Mouse (Mus musculus) neural tube, embryonic 13.5 days (tissue): ENCODE results near the gene Runx1. TPM values are rescaled to one million over a fixed set of nuclear protein-coding genes. Genes with fewer than 3 reads are reported as not detected.

ENCODE experiments used
- ATAC-seq: fragments of 200-750 bp; cut with Nextera tagmentation; 2 replicates; pipeline ENCODE4 v1.8.0; 2017; ENCODE audit warnings: low read depth, mild to moderate bottlenecking, moderate TSS enrichment, moderate library complexity
- H3K27ac ChIP-seq: fragments of 300-500 bp; sonication (generic); replicated peaks from 2 replicates; pipeline ENCODE4 v1.5.1; 2015; ENCODE audit warnings: moderate library complexity, mild to moderate bottlenecking, inconsistent platforms
- H3K27me3 ChIP-seq: fragments of 300-500 bp; sonication (generic); 2 replicates; pipeline ENCODE4 v1.6.1; 2015; ENCODE audit warnings: mild to moderate bottlenecking, inconsistent platforms
- H3K36me3 ChIP-seq: fragments of 300-500 bp; sonication (generic); 2 replicates; pipeline ENCODE4 v1.6.1; 2015; ENCODE audit warnings: mild to moderate bottlenecking, inconsistent platforms
- H3K4me1 ChIP-seq: fragments of 300-500 bp; sonication (generic); replicated peaks from 2 replicates; pipeline ENCODE4 v1.6.1; 2015; ENCODE audit warnings: inconsistent platforms
- H3K4me2 ChIP-seq: fragments of 300-500 bp; sonication (generic); 2 replicates; pipeline ENCODE4 v1.6.1; 2015; ENCODE audit warnings: inconsistent platforms, mild to moderate bottlenecking, moderate library complexity
- H3K4me3 ChIP-seq: fragments of 300-500 bp; sonication (generic); 2 replicates; pipeline ENCODE4 v1.5.1; 2015; ENCODE audit warnings: mild to moderate bottlenecking, inconsistent platforms
- H3K9ac ChIP-seq: fragments of 300-500 bp; sonication (generic); 2 replicates; pipeline ENCODE4 v1.6.1; 2015; ENCODE audit warnings: moderate library complexity, mild to moderate bottlenecking, inconsistent platforms
- H3K9me3 ChIP-seq: fragments of 300-500 bp; sonication (generic); 2 replicates; pipeline ENCODE4 v1.6.1; 2016; ENCODE audit warnings: inconsistent platforms
- WGBS: fragments of 180-500 bp; shearing (Covaris S2); methylation state at CpG from one replicate; pipeline ENCODE4 v1.1.7; 2015; 5-methylcytosine and 5-hydroxymethylcytosine counted together
- polyA plus RNA-seq: library from polyadenylated mRNA; unstranded; fragments of >200 nt; fragmentation: Nextera tagmentation; extraction: Ambion mirVana; gene quantifications from 2 replicates; pipeline ENCODE4 v1.2.1, GENCODE M21; 2015

The Runx1 gene
- polyA plus RNA-seq, 1 experiment from 2014 or later: 10.3 TPM

- WGBS: 49% methylated on average over 5 of the region's 5 CpGs
- no peaks in the 10 kb centered on the region for H3K36me3 ChIP-seq
- H3K4me3 ChIP-seq: no peak overlapping the region
- no peak overlapping the region for H3K4me2 ChIP-seq
- H3K27ac ChIP-seq: no peak overlapping the region
- ATAC-seq: no peak
- H3K9me3 ChIP-seq: no peaks in the 10 kb centered on the region
- no peaks in the 10 kb centered on the region for H3K4me1 ChIP-seq
- no peak overlapping the region for H3K9ac ChIP-seq
- no peaks in the 10 kb centered on the region for H3K27me3 ChIP-seq
These were observed 171.5 kb downstream of the Runx1 start for GRCm38 (mm10) chr16:92654294-92654950.

GRCm38 (mm10) chr16:92653816-92654215 is 172.1 kb downstream of the Runx1 start:
- Histone ChIP-seq H3K9ac (no peak overlapping the region), H3K27me3 (no peaks in the 10 kb centered on the region), H3K27ac (no peak overlapping the region), H3K9me3 (no peaks in the 10 kb centered on the region), H3K4me1 (no peaks in the 10 kb centered on the region), H3K36me3 (no peaks in the 10 kb centered on the region), H3K4me3 (no peak overlapping the region), H3K4me2 (no peak overlapping the region)
- WGBS: 59% methylated on average over 5 of the region's 5 CpGs
- no peak for ATAC-seq

- 96% methylated on average over 3 of the region's 3 CpGs for WGBS
- no peak for ATAC-seq
- Histone ChIP-seq H3K27me3 (no peaks in the 10 kb centered on the region), H3K27ac (no peak overlapping the region), H3K9me3 (no peaks in the 10 kb centered on the region), H3K4me3 (no peak overlapping the region), H3K36me3 (no peaks in the 10 kb centered on the region), H3K4me2 (no peak overlapping the region), H3K4me1 (no peaks in the 10 kb centered on the region), H3K9ac (no peak overlapping the region)
These were observed 174.7 kb downstream of the Runx1 start for GRCm38 (mm10) chr16:92651256-92651655.

- no peak for ATAC-seq
- Histone ChIP-seq H3K4me3 (no peak overlapping the region), H3K27me3 (no peaks in the 10 kb centered on the region), H3K36me3 (no peaks in the 10 kb centered on the region), H3K27ac (no peak overlapping the region), H3K4me1 (no peaks in the 10 kb centered on the region), H3K9ac (no peak overlapping the region), H3K4me2 (no peak overlapping the region), H3K9me3 (no peaks in the 10 kb centered on the region)
- 71% methylated on average over 13 of the region's 13 CpGs for WGBS
These were observed 179.8 kb downstream of the Runx1 start for GRCm38 (mm10) chr16:92646153-92646552.

GRCm38 (mm10) chr16:92645423-92646115 is 180.4 kb downstream of the Runx1 start:
- Histone ChIP-seq H3K27me3 (no peaks in the 10 kb centered on the region), H3K4me2 (no peak overlapping the region), H3K9ac (no peak overlapping the region), H3K4me1 (no peaks in the 10 kb centered on the region), H3K36me3 (no peaks in the 10 kb centered on the region), H3K9me3 (no peaks in the 10 kb centered on the region), H3K27ac (no peak overlapping the region), H3K4me3 (no peak overlapping the region)
- no peak for ATAC-seq
- WGBS: 70% methylated on average over 22 of the region's 22 CpGs

GRCm38 (mm10) chr16:92644718-92645422 is 181.1 kb downstream of the Runx1 start:
- Histone ChIP-seq H3K9me3 (no peaks in the 10 kb centered on the region), H3K4me2 (no peak overlapping the region), H3K36me3 (no peaks in the 10 kb centered on the region), H3K4me1 (no peaks in the 10 kb centered on the region), H3K27ac (no peak overlapping the region), H3K4me3 (no peak overlapping the region), H3K9ac (no peak overlapping the region), H3K27me3 (no peaks in the 10 kb centered on the region)
- WGBS: 70% methylated on average over 15 of the region's 15 CpGs
- no peak for ATAC-seq

GRCm38 (mm10) chr16:92644315-92644714 is 181.6 kb downstream of the Runx1 start:
- Histone ChIP-seq H3K9me3 (no peaks in the 10 kb centered on the region), H3K36me3 (no peaks in the 10 kb centered on the region), H3K4me3 (no peak overlapping the region), H3K27ac (no peak overlapping the region), H3K4me1 (no peaks in the 10 kb centered on the region), H3K27me3 (no peaks in the 10 kb centered on the region), H3K9ac (no peak overlapping the region), H3K4me2 (no peak overlapping the region)
- WGBS: 77% methylated on average over 10 of the region's 10 CpGs
- no peak for ATAC-seq

GRCm38 (mm10) chr16:92642283-92642682 is 183.7 kb downstream of the Runx1 start:
- Histone ChIP-seq H3K36me3 (no peaks in the 10 kb centered on the region), H3K27me3 (no peaks in the 10 kb centered on the region), H3K4me2 (no peak overlapping the region), H3K9ac (no peak overlapping the region), H3K4me1 (no peaks in the 10 kb centered on the region), H3K9me3 (no peaks in the 10 kb centered on the region), H3K27ac (no peak overlapping the region), H3K4me3 (no peak overlapping the region)
- 87% methylated on average over 8 of the region's 8 CpGs for WGBS
- no peak for ATAC-seq

GRCm38 (mm10) chr16:92641053-92641452 is 184.9 kb downstream of the Runx1 start:
- Histone ChIP-seq H3K4me2 (no peak overlapping the region), H3K9me3 (no peaks in the 10 kb centered on the region), H3K36me3 (no peaks in the 10 kb centered on the region), H3K9ac (no peak overlapping the region), H3K4me1 (no peaks in the 10 kb centered on the region), H3K27ac (no peak overlapping the region), H3K4me3 (no peak overlapping the region), H3K27me3 (no peaks in the 10 kb centered on the region)
- WGBS: 81% methylated on average over 6 of the region's 6 CpGs
- no peak for ATAC-seq

GRCm38 (mm10) chr16:92639093-92639492 is 186.9 kb downstream of the Runx1 start:
- 76% methylated on average over 8 of the region's 8 CpGs for WGBS
- Histone ChIP-seq H3K27ac (no peak overlapping the region), H3K27me3 (no peaks in the 10 kb centered on the region), H3K9me3 (no peaks in the 10 kb centered on the region), H3K4me2 (no peak overlapping the region), H3K4me3 (no peak overlapping the region), H3K4me1 (no peaks in the 10 kb centered on the region), H3K36me3 (no peaks in the 10 kb centered on the region), H3K9ac (no peak overlapping the region)
- no peak for ATAC-seq

GRCm38 (mm10) chr16:92637033-92637432 is 188.9 kb downstream of the Runx1 start:
- Histone ChIP-seq H3K36me3 (no peaks in the 10 kb centered on the region), H3K4me3 (no peak overlapping the region), H3K4me1 (no peaks in the 10 kb centered on the region; the same call in 1 of the 2 replicates), H3K4me2 (no peak overlapping the region), H3K9me3 (no peaks in the 10 kb centered on the region), H3K27ac (no peak overlapping the region), H3K9ac (no peak overlapping the region), H3K27me3 (no peaks in the 10 kb centered on the region)
- 78% methylated on average over 5 of the region's 5 CpGs for WGBS
- no peak for ATAC-seq

- Histone ChIP-seq H3K27ac (no peak overlapping the region), H3K4me2 (no peak overlapping the region), H3K9me3 (no peaks in the 10 kb centered on the region), H3K9ac (no peak overlapping the region), H3K27me3 (no peaks in the 10 kb centered on the region; the same call in 1 of the 2 replicates), H3K4me3 (no peak overlapping the region), H3K4me1 (peaks cover 11% of the 10 kb centered on the region), H3K36me3 (no peaks in the 10 kb centered on the region)
- ATAC-seq: no peak; the same call in 1 of the 2 replicates
- 28% methylated on average over 11 of the region's 11 CpGs for WGBS
These were observed 193.7 kb downstream of the Runx1 start for GRCm38 (mm10) chr16:92632115-92632763.
